Mouse (Mus musculus): Measurements from ENCODE around the gene Apoc2.

Apoc2 gene

GRCm38 (mm10) chr7:19628192-19628535 is 49.6 kb downstream of the Apoc2 start:
- WGBS: 16% methylated on average over 17 of the region's 17 CpGs

GRCm38 (mm10) chr7:19627721-19628120 is 50.0 kb downstream of the Apoc2 start:
- WGBS: 67% methylated on average over 3 of the region's 3 CpGs

GRCm38 (mm10) chr7:19623433-19623832 is 54.3 kb downstream of the Apoc2 start:
- WGBS: 79% methylated on average over 2 of the region's 2 CpGs

- whole genome bisulfite sequencing: 89% methylated on average over 6 of the region's 6 CpGs
These were observed 55.5 kb downstream of the Apoc2 start for GRCm38 (mm10) chr7:19622241-19622640.
